In genomic region chr16:24919349-24920012, GRCm38 (mm10) we compare ENCODE assay signal across 9 mouse cellular contexts.
DNase-seq lines count a peak whose midpoint lies in the region; ATAC-seq lines count a peak whose summit lies in the region.
"Had no signal": no experiment of that assay in that cellular context is flagged by ENCODE, and none has a peak within 500 bp of the region (broad histone marks: within the 10 kb centered on the region; RNA-seq: fewer than 3 reads in every experiment).

No protein-coding gene starts in this region.

- peak overlapping the region; percentile 39 for H3K4me2 ChIP-seq in limb, embryonic 12.5 days
- H3K4me2 ChIP-seq in forebrain, embryonic 14.5 days (ENCODE audit: low read length), result peak overlapping the region; percentile 26; the same call in 1 of the 2 replicates
- H3K4me2 ChIP-seq in midbrain, embryonic 14.5 days (ENCODE audit: low read length), result peak overlapping the region; percentile 34
- H3K4me2 ChIP-seq in liver, embryonic 11.5 days, result no peak overlapping the region
- H3K4me2 ChIP-seq: lung, embryonic 15.5 days had no signal

- no peak overlapping the region for H3K4me3 ChIP-seq in limb, embryonic 12.5 days (replicated peaks)
- no peak overlapping the region for H3K4me3 ChIP-seq in limb, embryonic 10.5 days
- H3K4me3 ChIP-seq in forebrain, embryonic 14.5 days (ENCODE audit: low read depth, low read length), result no peak overlapping the region
- H3K4me3 ChIP-seq in midbrain, embryonic 14.5 days (replicated peaks; ENCODE audit: low read depth, low read length), result no peak overlapping the region
- H3K4me3 ChIP-seq in liver, embryonic 11.5 days (ENCODE audit: low read depth, low read length), result no peak overlapping the region
- H3K4me3 ChIP-seq: lung, embryonic 15.5 days had no signal

- H3K4me1 ChIP-seq in limb, embryonic 12.5 days (replicated peaks), result peaks cover 10% of the 10 kb centered on the region
- peaks cover 6% of the 10 kb centered on the region; the same call in 1 of the 2 replicates for H3K4me1 ChIP-seq in limb, embryonic 10.5 days
- H3K4me1 ChIP-seq in forebrain, embryonic 14.5 days (ENCODE audit: control insufficient read depth, insufficient read depth, low read length), result peaks cover 2% of the 10 kb centered on the region; the same call in 1 of the 2 replicates
- H3K4me1 ChIP-seq in midbrain, embryonic 14.5 days (ENCODE audit: control insufficient read depth, insufficient read depth, low read length), result no peaks in the 10 kb centered on the region
- no peaks in the 10 kb centered on the region for H3K4me1 ChIP-seq in liver, embryonic 11.5 days (replicated peaks; ENCODE audit: control insufficient read depth, insufficient read depth, low read length)

- H3K27ac ChIP-seq in limb, embryonic 12.5 days, result no peak overlapping the region
- H3K27ac ChIP-seq in limb, embryonic 10.5 days, result no peak overlapping the region
- no peak overlapping the region for H3K27ac ChIP-seq in forebrain, embryonic 14.5 days (ENCODE audit: low read depth, low read length)
- H3K27ac ChIP-seq in midbrain, embryonic 14.5 days (replicated peaks; ENCODE audit: low read depth, low read length), result no peak overlapping the region
- H3K27ac ChIP-seq in liver, embryonic 11.5 days (ENCODE audit: low read depth, low read length), result no peak overlapping the region
- H3K27ac ChIP-seq: lung, embryonic 15.5 days had no signal

- DNase-seq in limb, embryonic 10.5 days (ENCODE audit: low spot score), result no peak
- DNase-seq in embryo, embryonic 10.5 days (ENCODE audit: low spot score), result peak; percentile 24
- peak; percentile 70 for DNase-seq in forebrain, embryonic 14.5 days (ENCODE audit: low spot score)
- DNase-seq in midbrain, embryonic 14.5 days, result peak; percentile 27
- no peak for DNase-seq in layer of hippocampus, adult 8-10 months (ENCODE audit: low spot score in 2 of 2)
- DNase-seq in liver, embryonic 11.5 days (ENCODE audit: low spot score), result no peak
- DNase-seq: layer of hippocampus, adult 9-11 months had no signal

- no peak for ATAC-seq in limb, embryonic 12.5 days (ENCODE audit: insufficient number of reproducible peaks, insufficient read depth, low FRiP score, low TSS enrichment, low read depth)
- ATAC-seq in forebrain, embryonic 14.5 days, result peak; percentile 67; the same call in 1 of the 2 replicates
- no peak for ATAC-seq in midbrain, embryonic 14.5 days (ENCODE audit: low FRiP score, low TSS enrichment)
- ATAC-seq in liver, embryonic 11.5 days (replicated peaks; ENCODE audit: low FRiP score), result no peak

- WGBS in limb, embryonic 12.5 days, result 37% methylated on average over 11 of the region's 11 CpGs
- 62% methylated on average over 11 of the region's 11 CpGs for WGBS in limb, embryonic 10.5 days
- WGBS in forebrain, embryonic 14.5 days, result 8% methylated on average over 11 of the region's 11 CpGs
- 18% methylated on average over 11 of the region's 11 CpGs for WGBS in midbrain, embryonic 14.5 days
- WGBS in liver, embryonic 11.5 days, result 83% methylated on average over 11 of the region's 11 CpGs

- H3K9me3 ChIP-seq in limb, embryonic 12.5 days, result no peaks in the 10 kb centered on the region
- H3K9me3 ChIP-seq in limb, embryonic 10.5 days (replicated peaks), result no peaks in the 10 kb centered on the region
- H3K9me3 ChIP-seq in forebrain, embryonic 14.5 days (replicated peaks; ENCODE audit: control insufficient read depth, low read length), result no peaks in the 10 kb centered on the region
- H3K9me3 ChIP-seq in midbrain, embryonic 14.5 days (ENCODE audit: control insufficient read depth, low read length), result no peaks in the 10 kb centered on the region
- no peaks in the 10 kb centered on the region for H3K9me3 ChIP-seq in liver, embryonic 11.5 days (ENCODE audit: control insufficient read depth, low read length)
- H3K9me3 ChIP-seq: lung, embryonic 15.5 days had no signal

- H3K36me3 ChIP-seq in limb, embryonic 12.5 days, result no peaks in the 10 kb centered on the region
- no peaks in the 10 kb centered on the region for H3K36me3 ChIP-seq in limb, embryonic 10.5 days
- H3K36me3 ChIP-seq in forebrain, embryonic 14.5 days (ENCODE audit: control insufficient read depth, insufficient read depth, low read length), result no peaks in the 10 kb centered on the region
- no peaks in the 10 kb centered on the region for H3K36me3 ChIP-seq in midbrain, embryonic 14.5 days (ENCODE audit: control insufficient read depth, insufficient read depth, low read length)
- no peaks in the 10 kb centered on the region for H3K36me3 ChIP-seq in liver, embryonic 11.5 days (ENCODE audit: control insufficient read depth, insufficient read depth, low read length)
- H3K36me3 ChIP-seq: lung, embryonic 15.5 days had no signal

- no peaks in the 10 kb centered on the region for H3K27me3 ChIP-seq in limb, embryonic 12.5 days
- H3K27me3 ChIP-seq in limb, embryonic 10.5 days (ENCODE audit: low read depth, poor library complexity, severe bottlenecking), result no peaks in the 10 kb centered on the region
- no peaks in the 10 kb centered on the region for H3K27me3 ChIP-seq in forebrain, embryonic 14.5 days (replicated peaks; ENCODE audit: control insufficient read depth, insufficient read depth, low read length)
- no peaks in the 10 kb centered on the region for H3K27me3 ChIP-seq in midbrain, embryonic 14.5 days (ENCODE audit: control insufficient read depth, insufficient read depth, low read length)
- no peaks in the 10 kb centered on the region for H3K27me3 ChIP-seq in liver, embryonic 11.5 days (replicated peaks; ENCODE audit: control insufficient read depth, insufficient read depth, low read length)
- H3K27me3 ChIP-seq: lung, embryonic 15.5 days had no signal

- H3K9ac ChIP-seq in limb, embryonic 12.5 days (replicated peaks), result no peak overlapping the region
- H3K9ac ChIP-seq in forebrain, embryonic 14.5 days (ENCODE audit: low read length), result no peak overlapping the region
- H3K9ac ChIP-seq in midbrain, embryonic 14.5 days (replicated peaks; ENCODE audit: low read length), result no peak overlapping the region
- no peak overlapping the region for H3K9ac ChIP-seq in liver, embryonic 11.5 days (ENCODE audit: low read depth, low read length)
- H3K9ac ChIP-seq: lung, embryonic 15.5 days had no signal

Comparison
In these comparisons a context has a peak if more than half of its experiments do, and no peak if none do; other contexts are left out.
1. DNase-seq: peak in embryo, embryonic 10.5 days (single experiment), forebrain, embryonic 14.5 days (single experiment) and midbrain, embryonic 14.5 days (single experiment); none in limb, embryonic 10.5 days (single experiment), layer of hippocampus, adult 8-10 months (0 of 2) and liver, embryonic 11.5 days (single experiment).